Mouse (Mus musculus) yolk sac, embryonic 10.5 days (tissue): ENCODE results near the gene Exo5.

Experiments
- DNase-seq: peaks from one replicate; pipeline ENCODE4 v3.0.0-alpha.2; 2017; ENCODE audit warnings: low spot score

The Exo5 gene

DNA sequence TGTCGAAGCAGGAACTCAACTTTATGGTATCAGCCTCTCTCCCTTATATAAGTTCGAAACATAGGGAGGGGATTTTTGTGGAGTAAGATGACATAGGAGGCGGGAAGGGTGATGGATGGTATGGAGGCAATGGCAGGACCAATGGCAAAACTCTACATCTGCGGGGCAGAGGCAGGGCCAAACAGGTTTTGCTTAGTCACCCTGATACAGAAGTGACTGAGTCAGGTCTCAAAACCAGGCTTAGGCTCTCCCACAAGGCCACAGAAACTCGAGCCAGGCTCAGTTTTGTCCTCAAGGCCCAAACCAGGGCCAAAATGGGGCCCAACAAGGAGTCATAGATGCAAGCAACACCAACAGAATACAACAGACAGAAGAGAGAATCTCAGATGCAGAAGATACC lies 19.2 kb downstream of the Exo5 start:
- no peak for DNase-seq

DNA sequence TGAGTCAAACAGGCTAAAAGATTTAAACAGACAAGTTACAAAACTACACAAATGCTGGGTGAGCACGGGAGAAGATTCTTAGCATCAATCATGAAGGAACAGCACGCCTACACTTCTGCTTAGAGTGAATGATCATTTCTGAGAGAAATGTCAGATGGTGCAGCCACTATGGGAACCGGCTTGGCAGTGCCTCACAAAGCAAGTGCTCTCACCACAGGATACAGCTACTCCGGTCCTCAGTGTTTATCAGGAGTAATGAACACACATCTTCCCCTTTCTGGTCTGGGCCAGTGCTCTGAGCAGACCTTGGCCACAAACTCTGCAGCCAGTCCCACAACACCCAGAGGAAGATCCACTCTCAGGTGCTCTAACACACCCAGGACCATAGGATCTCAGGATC lies 20.3 kb downstream of the Exo5 start:
- DNase-seq = no peak

DNA sequence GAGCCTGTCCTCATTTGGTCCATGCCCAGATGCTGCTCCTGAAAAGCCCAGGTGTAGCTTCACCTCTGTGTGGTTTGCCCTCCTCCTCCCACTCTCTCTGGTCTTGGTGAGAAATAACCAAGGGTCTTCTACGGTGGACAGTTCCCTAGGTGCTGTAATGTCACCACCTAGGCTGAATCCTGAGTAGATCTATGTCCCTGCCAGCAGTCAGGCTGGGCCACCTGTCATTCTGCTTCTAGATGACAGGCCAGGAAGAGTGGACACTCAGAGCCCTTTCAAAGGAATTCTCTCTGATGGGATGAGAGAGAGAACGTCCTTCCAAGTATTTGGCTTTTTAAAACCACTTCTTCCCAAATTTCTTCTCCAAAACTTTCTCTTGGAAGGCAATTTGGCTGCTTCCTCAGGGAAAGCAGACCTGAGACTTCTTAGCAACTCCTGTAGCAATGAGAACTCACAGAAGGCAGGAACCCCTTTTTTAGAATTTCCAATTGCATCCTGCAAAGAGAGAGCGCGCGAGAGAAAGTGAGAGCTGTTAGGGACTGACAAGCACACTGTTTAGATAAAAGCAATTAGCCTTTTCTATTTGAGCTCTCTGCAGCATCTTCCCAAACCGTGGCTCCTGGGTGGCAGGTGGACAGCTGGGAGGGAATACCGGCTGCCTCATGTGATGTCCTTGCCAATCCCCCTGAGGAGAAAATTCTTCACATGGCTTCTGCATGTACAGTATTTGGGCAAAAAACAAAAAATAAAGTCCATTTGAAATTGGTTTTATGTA lies 28.8 kb downstream of the Exo5 start:
- no peak for DNase-seq

DNA sequence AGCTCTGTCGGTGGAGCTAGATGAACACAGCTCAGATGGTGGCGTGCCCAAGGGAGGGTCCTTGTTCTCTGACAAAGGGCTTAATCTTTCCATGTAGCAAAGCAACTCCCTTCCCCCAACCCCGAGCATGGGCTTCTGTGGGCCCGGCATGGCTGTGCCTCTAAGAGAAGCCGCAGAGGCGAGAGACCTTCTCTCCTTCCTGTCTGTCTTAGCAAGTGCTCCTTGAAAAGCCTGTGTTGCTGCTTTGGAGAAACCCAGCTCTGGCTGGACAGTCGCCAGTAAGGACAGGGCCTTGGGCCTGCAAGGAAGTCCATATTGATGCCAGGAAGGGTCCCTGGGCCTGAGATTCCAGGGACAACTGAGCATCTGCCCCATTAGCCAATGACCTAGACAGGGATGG lies 29.6 kb downstream of the Exo5 start:
- no peak for DNase-seq

DNA sequence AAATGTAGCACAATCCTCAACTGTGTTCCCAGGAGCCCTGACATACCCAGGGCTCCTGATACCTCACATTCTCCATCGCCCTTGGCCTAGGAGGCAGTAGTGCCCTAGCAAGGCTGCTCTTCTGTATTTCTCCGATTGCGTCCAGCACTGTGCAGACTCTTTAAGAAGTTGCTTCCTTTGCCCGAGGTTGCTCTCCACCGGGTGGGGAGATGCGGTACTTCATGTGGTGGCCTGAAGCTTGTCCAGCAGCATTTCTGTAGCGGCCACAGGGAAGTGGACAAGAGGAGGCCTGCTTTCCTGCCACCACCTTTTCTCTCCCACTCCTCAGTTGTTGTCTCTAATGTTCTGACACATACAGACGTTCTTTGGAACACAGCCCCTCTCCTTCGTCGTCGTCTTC lies 30.2 kb downstream of the Exo5 start:
- no peak for DNase-seq

DNA sequence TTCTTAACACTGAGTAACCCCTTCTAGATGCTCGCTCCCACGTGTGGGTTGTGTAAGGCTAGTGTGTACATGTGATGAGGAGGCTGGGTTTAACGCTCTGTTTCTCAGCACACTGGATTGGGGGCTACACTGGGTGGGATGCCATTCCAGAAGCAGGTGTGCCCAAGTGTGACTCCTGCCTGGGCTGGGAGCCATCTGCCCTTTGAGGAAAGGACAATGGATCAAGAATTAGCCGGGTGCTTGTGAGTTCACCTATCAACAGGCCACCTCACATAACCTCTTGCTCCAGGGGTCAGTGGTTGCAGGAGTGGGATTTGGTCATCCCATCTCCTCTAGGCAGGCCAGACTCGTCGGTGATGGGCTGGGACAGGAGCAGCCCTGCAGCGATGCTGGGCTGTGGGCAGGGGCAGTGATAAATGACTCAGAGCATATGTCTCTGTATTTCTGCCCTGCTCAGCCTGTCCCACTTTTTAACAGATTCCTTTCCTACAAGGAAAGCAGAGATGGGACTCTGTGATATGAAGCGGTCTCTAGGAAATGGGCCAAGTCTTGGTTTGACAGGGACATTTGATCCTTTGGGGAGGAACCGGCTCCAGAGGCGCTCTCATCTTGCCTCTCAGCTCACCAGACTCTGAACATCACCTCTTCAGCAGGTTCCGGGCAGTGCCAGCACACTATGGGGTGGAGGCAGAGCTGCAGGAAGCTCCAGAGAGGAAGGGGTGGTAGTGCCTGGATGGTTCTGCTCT lies 31.0 kb downstream of the Exo5 start:
- DNase-seq = no peak

DNA sequence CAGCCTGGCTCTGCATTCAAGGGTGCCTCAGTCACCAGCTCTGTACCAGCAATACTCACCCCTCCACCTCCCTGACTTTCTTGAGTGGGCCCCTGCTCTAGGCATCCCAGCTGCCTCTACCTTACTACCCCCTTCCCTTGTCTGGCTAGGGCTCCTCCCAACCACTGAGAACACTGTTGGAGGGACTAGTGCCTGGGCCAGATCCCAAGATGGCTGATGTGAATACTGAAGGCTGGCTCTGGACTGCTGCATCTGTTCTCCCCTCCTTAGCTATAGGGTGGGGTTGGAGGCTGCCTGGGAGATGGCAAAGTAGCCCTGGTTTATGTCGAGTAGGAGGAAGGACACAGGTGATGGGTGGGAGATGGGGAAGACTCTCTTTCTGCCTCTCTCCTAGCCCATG lies 32.3 kb downstream of the Exo5 start:
- no peak for DNase-seq

DNA sequence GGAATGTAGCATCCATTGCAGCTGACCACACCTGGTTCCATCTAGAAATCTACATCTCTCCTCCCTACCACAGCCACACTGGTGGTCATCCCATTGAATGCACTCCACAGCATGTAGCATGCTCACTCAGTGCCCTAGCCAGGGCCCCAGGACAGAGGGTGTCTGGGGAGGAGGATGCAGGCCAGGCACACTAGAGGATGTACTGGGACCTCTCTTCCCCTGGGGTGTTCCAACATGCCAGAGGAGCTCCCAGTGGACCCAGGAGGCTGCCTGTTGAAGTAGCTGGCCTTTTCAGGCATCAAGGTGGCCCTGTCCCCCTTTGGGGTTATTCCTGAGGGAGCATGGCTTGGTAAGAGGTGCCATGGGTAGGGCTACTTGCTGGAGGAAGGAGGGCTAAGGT lies 32.9 kb downstream of the Exo5 start:
- DNase-seq = no peak

DNA sequence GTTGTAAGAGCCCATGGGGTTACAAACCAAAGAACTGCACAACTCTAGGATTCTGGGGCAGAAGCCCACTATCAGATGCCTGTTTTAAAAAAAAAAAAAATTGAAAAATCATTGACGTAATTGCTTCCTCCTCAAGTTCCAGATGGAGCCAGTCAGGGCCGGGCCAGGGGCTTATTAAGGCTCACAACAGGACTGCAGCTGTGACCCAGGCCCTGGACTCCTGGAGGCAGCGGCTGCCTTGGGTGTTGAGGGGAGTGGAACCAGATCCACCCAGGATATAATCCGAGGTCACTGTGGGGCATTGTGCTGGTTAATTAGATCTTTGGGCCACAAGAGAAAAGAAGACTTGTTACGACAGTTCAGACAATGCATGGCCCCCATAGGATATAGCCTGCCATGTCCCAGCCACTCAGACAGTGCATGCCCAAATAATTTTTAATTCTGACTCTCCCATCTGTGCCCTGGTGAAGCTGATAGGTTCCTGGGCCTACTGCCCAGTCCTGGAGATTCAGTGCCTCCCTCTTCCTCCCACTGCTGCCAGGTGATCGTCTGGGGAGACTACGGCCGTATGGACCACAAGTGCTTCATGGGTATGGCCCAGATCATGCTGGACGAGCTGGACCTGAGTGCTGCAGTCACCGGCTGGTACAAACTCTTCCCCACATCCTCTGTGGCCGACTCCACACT lies 33.9 kb downstream of the Exo5 start:
- no peak for DNase-seq

DNA sequence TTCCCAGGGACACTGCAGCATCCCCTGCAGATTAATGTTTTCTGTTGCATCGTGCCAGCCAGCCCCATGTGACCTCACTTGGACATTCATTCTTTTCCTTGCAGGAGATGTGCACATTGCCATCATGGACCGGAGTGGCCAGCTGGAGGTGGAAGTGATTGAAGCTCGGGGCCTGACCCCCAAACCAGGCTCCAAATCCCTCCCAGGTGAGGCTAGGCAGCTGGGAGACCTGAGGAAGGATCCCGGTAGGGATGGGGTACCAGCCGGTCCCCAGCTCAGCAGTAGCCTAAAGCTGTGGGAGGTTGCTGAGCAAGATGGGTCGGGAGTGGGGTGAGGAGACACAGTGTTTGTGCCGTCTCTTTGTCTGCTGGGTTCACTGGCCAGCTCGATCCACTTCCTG lies 35.9 kb downstream of the Exo5 start:
- DNase-seq = no peak

DNA sequence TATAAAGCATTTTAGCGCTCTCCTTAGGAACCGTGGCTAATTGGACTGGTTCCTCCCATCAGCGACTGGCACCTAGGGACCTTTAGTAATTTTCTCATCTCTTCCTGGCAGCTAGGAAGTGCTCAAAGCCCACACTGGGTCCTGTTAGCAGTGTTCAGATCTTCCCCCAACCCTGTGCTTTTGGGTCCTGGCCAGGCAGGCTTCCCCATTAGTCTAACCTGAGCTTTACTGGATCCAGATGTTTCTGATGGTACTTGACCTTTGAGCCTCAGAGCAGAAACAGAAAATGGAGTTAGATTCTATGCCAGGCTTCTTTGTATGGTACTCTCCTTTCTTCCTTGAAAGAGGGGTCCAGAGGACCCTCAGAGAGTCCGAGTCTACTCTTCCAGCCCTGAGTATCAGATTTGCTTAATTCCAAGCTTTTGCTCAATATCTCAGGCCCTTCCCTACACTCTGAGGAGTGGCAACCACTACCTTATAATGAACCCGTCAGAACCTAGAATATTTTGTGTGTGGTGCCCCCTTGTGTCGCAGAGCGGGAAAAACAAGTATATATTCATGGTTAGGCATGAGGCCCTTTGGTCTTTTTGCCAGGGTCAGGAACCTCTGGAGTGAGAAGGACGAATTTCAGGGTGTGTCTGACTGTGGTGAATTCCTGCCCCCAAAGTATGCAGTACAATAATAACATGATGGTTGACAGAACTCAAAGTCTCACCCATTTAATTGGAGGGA lies 37.3 kb downstream of the Exo5 start:
- no peak for DNase-seq

DNA sequence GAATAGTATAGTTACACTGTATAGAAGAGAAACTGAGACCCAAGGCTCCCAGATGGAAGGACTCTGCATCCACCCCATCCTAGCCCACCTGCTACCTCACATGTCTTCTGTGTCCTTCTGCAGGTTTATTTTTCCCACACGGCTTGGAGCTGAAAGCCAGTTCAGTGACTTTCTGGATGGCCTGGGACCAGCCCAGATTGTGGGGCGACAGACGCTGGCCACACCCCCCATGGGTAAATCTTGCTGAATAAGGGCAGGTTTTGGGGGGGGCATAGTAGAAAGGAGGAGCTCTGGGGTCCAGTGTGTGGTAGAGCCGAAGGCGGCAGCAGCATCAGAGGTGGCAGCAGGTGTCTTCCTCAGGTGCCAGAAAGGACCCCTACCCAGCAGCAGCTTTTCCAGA lies 38.0 kb downstream of the Exo5 start:
- no peak for DNase-seq

DNA sequence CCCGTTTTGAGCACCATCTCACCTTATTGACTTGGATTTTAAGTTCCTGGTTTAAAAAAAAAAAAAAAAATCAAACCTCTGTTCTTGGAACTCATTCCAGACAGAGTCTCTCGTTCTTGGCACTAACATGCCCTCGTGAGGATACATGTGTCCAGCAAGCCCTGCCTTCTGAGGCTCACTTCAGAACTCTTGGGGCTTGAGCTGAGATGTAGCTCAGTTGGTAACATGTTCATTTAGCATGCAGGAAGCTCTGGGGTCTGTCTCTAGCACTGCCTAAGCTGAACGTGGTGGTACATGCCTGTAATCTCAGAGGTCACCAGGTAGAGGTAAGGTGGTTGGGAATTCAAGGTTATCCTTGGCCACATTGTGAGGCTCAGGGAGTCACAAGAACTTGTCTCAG lies 38.7 kb downstream of the Exo5 start:
- DNase-seq = no peak

DNA sequence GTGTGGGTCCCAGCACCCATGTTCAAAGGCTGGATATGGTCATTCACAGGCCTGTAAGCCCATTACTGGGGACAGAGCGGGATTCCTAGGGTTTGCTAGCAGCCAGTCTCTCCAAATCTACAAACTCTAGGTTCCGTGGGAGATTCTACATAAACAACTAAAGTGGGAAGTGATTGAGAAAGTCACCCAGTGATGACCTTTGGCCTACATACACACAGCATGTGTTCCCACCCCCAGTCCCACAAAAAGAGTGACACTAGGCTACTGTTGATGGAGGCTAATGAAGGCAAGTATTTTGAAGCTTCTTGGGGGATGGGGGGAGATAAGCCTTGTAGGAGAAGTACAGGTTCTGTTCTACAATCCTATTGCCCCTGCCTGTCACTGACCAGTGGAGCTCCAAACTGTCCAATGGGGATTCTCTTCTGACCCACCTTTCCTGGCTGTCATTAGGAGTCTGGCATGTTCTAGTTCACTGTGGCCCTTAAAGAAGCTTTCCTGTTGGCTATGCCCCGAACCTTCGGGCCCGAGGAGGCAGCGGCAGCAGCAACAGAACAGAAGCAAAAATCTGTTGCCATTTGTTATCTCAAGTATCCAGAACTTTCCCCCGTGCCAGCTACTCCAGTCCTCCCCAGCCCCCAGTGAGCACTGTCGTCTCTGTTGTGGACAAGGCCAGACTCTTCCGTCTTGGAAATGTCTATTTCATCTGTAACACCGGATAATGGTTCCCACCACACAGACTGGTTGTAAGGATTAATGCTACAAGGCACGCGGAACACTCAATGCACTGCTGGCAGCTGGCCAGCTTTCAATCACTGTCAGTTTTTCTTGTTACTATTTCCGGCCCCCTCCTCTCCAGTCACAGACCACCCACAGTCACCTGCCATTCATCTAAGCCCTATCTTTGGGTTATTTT lies 39.4 kb downstream of the Exo5 start:
- DNase-seq = no peak

DNA sequence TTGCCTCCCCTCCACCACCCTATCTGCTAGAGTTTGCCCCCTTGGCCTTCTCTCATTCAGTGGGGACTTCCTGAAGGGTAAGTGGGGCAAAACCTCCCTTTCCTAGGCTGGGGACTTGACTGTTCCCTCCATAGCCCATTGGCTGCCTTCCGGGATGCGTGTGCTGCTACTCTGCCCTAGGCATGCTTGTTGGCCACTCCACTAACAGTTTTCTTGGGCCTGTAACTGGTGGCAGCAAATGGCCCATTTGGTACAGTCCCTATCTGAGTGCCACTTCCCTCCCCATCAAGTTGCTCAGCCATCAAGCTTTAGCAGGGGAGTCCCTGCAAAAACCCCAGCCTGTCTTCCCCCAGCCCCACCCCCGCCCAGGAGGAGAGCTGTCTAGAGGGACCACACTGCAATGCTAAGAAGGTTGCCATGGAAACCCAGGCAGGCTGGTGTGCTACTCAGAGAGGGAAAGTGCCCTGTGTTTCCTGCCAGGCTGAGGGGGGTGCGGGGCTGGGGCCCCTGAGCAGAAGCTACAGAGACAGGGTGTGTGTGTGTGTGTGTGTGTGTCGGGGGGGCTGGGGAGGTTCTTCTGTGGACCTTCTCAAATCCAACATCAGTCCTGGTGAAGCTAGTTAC lies 42.7 kb downstream of the Exo5 start:
- DNase-seq = no peak

DNA sequence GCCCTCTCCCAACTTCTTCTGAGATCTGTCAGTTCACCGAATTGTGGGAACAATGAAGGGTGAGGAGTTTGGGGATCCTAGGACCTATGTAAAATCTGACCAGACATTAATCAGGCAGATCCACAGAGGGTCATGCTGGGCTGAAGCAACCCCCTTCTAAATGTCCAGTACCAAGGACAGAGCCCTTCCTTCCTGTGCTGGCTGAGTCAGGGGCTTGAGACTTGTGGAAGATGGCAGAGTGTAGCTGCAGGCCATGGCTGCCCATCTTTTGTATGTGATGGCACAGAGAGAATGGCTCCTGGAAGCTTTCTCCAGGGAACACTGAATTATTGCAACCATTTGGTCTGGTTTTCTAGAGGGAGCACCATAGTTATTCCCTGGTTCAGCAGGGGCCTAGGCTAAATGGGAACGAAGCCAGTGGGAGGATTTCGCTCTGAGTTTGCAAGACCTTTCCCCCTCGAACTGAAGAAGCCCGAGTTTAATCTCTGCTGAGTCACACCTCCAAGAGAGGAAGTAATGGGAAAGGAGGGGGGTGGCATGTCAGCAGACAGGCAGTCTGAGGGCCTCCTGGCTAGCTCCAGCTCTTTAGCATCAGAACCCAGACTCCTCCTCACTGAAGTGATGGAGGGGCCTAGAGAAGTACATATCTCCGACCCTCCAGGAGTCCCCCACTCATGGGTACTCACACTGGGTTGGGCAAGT lies 43.9 kb downstream of the Exo5 start:
- no peak for DNase-seq

DNA sequence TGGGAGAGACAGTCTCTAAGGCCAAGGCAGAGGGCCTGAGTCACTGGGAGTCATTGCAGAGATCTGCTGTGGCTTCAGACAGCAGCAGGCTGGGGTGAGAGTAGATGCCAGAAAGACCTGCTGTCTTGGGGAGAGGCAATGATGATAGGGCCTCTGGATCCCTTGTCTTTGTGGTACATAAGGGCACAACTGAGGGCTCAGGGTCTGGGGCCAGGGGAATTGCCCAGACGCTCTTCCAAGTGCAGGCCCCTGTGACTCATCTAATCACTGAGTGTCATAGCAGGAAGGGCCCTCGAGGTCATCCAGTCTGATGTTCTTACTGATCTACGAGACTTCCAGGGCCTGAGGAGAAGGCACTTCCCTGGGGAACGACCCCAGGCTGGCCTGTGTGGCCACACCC lies 45.4 kb downstream of the Exo5 start:
- DNase-seq = no peak

DNA sequence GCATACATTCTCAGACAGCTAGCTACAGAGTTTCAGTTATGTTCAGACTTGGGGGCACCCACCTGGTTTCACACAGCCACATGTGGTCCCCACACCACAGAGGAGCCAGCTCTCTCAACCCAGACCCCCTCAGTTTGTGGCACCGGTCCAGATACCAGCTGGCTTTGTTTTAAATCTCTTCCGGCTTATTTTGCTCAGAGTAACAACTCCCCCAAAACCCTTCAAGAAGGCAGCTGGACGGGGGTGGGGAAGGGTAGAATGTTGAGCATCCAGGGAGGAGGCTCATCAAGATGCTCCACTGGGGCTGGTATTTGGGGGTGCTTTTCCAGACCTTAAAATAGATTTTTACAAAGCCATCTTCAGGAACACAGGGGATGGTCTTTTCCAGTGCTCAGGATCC lies 46.1 kb downstream of the Exo5 start:
- DNase-seq = no peak

DNA sequence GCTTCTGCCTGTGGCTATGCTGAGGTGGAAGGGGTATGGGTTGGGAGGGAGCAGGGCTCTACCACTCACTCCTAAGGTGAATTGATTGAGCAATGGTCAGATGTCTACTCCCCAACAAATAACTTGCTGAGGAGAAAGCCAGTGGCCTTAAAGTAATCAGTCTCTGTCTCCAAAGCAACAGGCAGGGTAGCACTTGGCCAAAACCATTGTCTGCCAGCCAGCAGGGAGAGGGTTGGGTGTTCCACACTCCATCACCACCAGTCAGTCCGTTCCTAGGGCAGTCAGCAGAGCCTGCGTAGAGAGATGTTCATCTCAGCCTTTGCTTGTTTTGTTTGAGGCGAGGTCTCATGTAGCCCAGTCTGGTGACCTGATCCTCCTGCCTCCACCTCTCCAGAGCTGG lies 48.9 kb downstream of the Exo5 start:
- no peak for DNase-seq
